Mouse (Mus musculus): Measurements from ENCODE around the gene Aipl1. TPM values are rescaled to one million over a fixed set of nuclear protein-coding genes. Genes with fewer than 3 reads are reported as not detected.
"Not testable (repeated sequence)": the region's sequence is repeated elsewhere in the genome, so short reads cannot be mapped to it uniquely, and the experiment has no call there.

Aipl1 gene
- polyA plus RNA-seq, 1 experiment from 2014 or later, result 0.66 TPM

GRCm38 (mm10) chr11:72002138-72002853, 35.0 kb downstream of the Aipl1 start:
- no peak overlapping the region for H3K27ac ChIP-seq
- H3K27me3 ChIP-seq (ENCODE audit: poor library complexity, severe bottlenecking), result peaks cover 5% of the 10 kb centered on the region; the same call in 1 of the 2 replicates
- WGBS, result 51% methylated on average over 13 of the region's 13 CpGs
- no peak for DNase-seq (ENCODE audit: extremely low spot score, low spot score)
- no peaks in the 10 kb centered on the region; the same call in 1 of the 2 replicates for H3K4me1 ChIP-seq
- no peaks in the 10 kb centered on the region for H3K36me3 ChIP-seq (replicated peaks)
- no peaks in the 10 kb centered on the region for H3K9me3 ChIP-seq
- no peak overlapping the region for H3K4me3 ChIP-seq

- Histone ChIP-seq H3K27me3 (ENCODE audit: poor library complexity, severe bottlenecking) (peaks cover 10% of the 10 kb centered on the region; the same call in 1 of the 2 replicates), H3K9me3 (no peaks in the 10 kb centered on the region; the same call in 1 of the 2 replicates), H3K4me3 (no peak overlapping the region), H3K27ac (no peak overlapping the region), H3K4me1 (peaks cover 18% of the 10 kb centered on the region), H3K36me3 (replicated peaks) (no peaks in the 10 kb centered on the region)
- DNase-seq (ENCODE audit: extremely low spot score, low spot score), result no peak
- 86% methylated on average over 6 of the region's 6 CpGs for WGBS
Measured at GRCm38 (mm10) chr11:72000194-72000593, 37.1 kb downstream of the Aipl1 start.

- Histone ChIP-seq H3K27me3 (ENCODE audit: poor library complexity, severe bottlenecking) (peaks cover 10% of the 10 kb centered on the region; the same call in 1 of the 2 replicates), H3K9me3 (no peaks in the 10 kb centered on the region; the same call in 1 of the 2 replicates), H3K36me3 (replicated peaks) (no peaks in the 10 kb centered on the region), H3K4me3 (no peak overlapping the region), H3K4me1 (peaks cover 18% of the 10 kb centered on the region), H3K27ac (0 out of 2 replicates have a peak overlapping the region, but pooled peaks have one; percentile 16)
- WGBS, result 31% methylated on average over 11 of the region's 11 CpGs
- DNase-seq (ENCODE audit: extremely low spot score, low spot score), result no peak
Measured at GRCm38 (mm10) chr11:71996805-71997204, 40.5 kb downstream of the Aipl1 start.

GRCm38 (mm10) chr11:71995968-71996511, 41.3 kb downstream of the Aipl1 start:
- H3K4me3 ChIP-seq, result peak overlapping the region; percentile 7
- no peaks in the 10 kb centered on the region for H3K36me3 ChIP-seq (replicated peaks)

GRCm38 (mm10) chr11:71992438-71992837, 44.9 kb downstream of the Aipl1 start:
- DNase-seq (ENCODE audit: extremely low spot score, low spot score), result no peak
- Histone ChIP-seq H3K36me3 (replicated peaks) (no peaks in the 10 kb centered on the region), H3K27ac (no peak overlapping the region), H3K4me3 (no peak overlapping the region), H3K9me3 (no peaks in the 10 kb centered on the region; the same call in 1 of the 2 replicates), H3K4me1 (peaks cover 24% of the 10 kb centered on the region), H3K27me3 (ENCODE audit: poor library complexity, severe bottlenecking) (peaks cover 7% of the 10 kb centered on the region; the same call in 1 of the 2 replicates)
- 89% methylated on average over 12 of the region's 12 CpGs for WGBS

More at GRCm38 (mm10) chr11:71995968-71996511, 41.3 kb downstream of the Aipl1 start:
- WGBS, result 22% methylated on average over 9 of the region's 9 CpGs
- DNase-seq (ENCODE audit: extremely low spot score, low spot score), result peak; percentile 48
- Histone ChIP-seq H3K27ac (peak overlapping the region; percentile 73), H3K27me3 (ENCODE audit: poor library complexity, severe bottlenecking) (peaks cover 10% of the 10 kb centered on the region; the same call in 1 of the 2 replicates), H3K4me1 (peaks cover 18% of the 10 kb centered on the region), H3K9me3 (no peaks in the 10 kb centered on the region; the same call in 1 of the 2 replicates)

- Histone ChIP-seq H3K9me3 (no peaks in the 10 kb centered on the region; the same call in 1 of the 2 replicates), H3K4me3 (no peak overlapping the region), H3K4me1 (peaks cover 26% of the 10 kb centered on the region), H3K27me3 (ENCODE audit: poor library complexity, severe bottlenecking) (no peaks in the 10 kb centered on the region), H3K36me3 (replicated peaks) (no peaks in the 10 kb centered on the region), H3K27ac (no peak overlapping the region)
- WGBS, result 48% methylated on average over 5 of the region's 5 CpGs
- peak; percentile 28 for DNase-seq (ENCODE audit: extremely low spot score, low spot score)
Measured at GRCm38 (mm10) chr11:71991541-71991940, 45.8 kb downstream of the Aipl1 start.

GRCm38 (mm10) chr11:71989407-71989806, 47.9 kb downstream of the Aipl1 start:
- H3K36me3 ChIP-seq (replicated peaks); H3K4me3 ChIP-seq; H3K27ac ChIP-seq; H3K27me3 ChIP-seq (ENCODE audit: poor library complexity, severe bottlenecking); H3K9me3 ChIP-seq; DNase-seq (ENCODE audit: extremely low spot score, low spot score): not testable (repeated sequence)
- 77% methylated on average over 5 of the region's 5 CpGs for WGBS
- peaks cover 35% of the 10 kb centered on the region for H3K4me1 ChIP-seq

GRCm38 (mm10) chr11:71987159-71988150, 49.9 kb downstream of the Aipl1 start:
- DNase-seq (ENCODE audit: extremely low spot score, low spot score), result no peak
- Histone ChIP-seq H3K27ac (no peak overlapping the region), H3K27me3 (ENCODE audit: poor library complexity, severe bottlenecking) (no peaks in the 10 kb centered on the region), H3K36me3 (replicated peaks) (no peaks in the 10 kb centered on the region), H3K4me1 (peaks cover 35% of the 10 kb centered on the region), H3K4me3 (no peak overlapping the region), H3K9me3 (no peaks in the 10 kb centered on the region)
- 71% methylated on average over 14 of the region's 14 CpGs for WGBS

GRCm38 (mm10) chr11:71985783-71986182, 51.5 kb downstream of the Aipl1 start:
- no peaks in the 10 kb centered on the region for H3K9me3 ChIP-seq
- H3K36me3 ChIP-seq (replicated peaks), result no peaks in the 10 kb centered on the region
- 91% methylated on average over 2 of the region's 2 CpGs for whole genome bisulfite sequencing
- DNase-seq (ENCODE audit: extremely low spot score, low spot score), result no peak
- peak overlapping the region; percentile 42; the same call in 1 of the 2 replicates for H3K27ac ChIP-seq
- no peak overlapping the region for H3K4me3 ChIP-seq
- no peaks in the 10 kb centered on the region for H3K27me3 ChIP-seq (ENCODE audit: poor library complexity, severe bottlenecking)
- H3K4me1 ChIP-seq, result peaks cover 35% of the 10 kb centered on the region

GRCm38 (mm10) chr11:71985101-71985711, 52.1 kb downstream of the Aipl1 start:
- WGBS, result 45% methylated on average over 4 of the region's 4 CpGs
- H3K4me1 ChIP-seq, result peaks cover 35% of the 10 kb centered on the region
- H3K27me3 ChIP-seq (ENCODE audit: poor library complexity, severe bottlenecking), result no peaks in the 10 kb centered on the region
- H3K27ac ChIP-seq, result peak overlapping the region; percentile 42; the same call in 1 of the 2 replicates
- DNase-seq (ENCODE audit: extremely low spot score, low spot score), result no peak
- H3K36me3 ChIP-seq (replicated peaks), result no peaks in the 10 kb centered on the region
- H3K4me3 ChIP-seq, result no peak overlapping the region
- H3K9me3 ChIP-seq, result no peaks in the 10 kb centered on the region

GRCm38 (mm10) chr11:71984093-71984492, 53.2 kb downstream of the Aipl1 start:
- no peak for DNase-seq (ENCODE audit: extremely low spot score, low spot score)
- 86% methylated on average over 2 of the region's 2 CpGs for WGBS
- Histone ChIP-seq H3K36me3 (replicated peaks) (no peaks in the 10 kb centered on the region), H3K27ac (no peak overlapping the region), H3K4me1 (peaks cover 35% of the 10 kb centered on the region), H3K4me3 (no peak overlapping the region), H3K9me3 (no peaks in the 10 kb centered on the region), H3K27me3 (ENCODE audit: poor library complexity, severe bottlenecking) (no peaks in the 10 kb centered on the region)
